Mouse (Mus musculus) embryo, embryonic 10.5 days (tissue): ENCODE results near the gene Mynn.

Source experiments
- DNase-seq: peaks from one replicate; pipeline ENCODE4 v3.0.0-alpha.2; 2015; ENCODE audit warnings: low spot score

The Mynn gene

DNA sequence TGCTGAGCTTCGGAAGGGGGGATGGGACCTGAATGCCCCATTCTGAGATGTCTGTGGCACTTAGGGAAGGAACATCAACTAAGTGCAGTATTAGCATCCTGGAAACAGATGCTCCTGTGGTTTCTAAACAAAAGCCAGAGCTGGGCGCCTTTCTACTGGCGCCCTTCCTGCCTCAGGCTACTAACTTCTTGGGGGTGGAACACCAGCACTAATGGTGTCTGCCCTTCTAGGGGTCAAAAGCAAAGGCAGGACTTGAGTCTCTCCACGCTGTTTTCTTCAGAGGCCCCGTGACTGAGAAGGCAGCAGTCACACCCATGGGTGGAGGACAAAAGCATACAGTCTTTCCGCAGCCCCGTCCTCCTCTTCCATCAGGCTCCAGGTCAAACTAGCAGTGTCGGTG lies 44.9 kb downstream of the Mynn start:
- DNase-seq, result peak; percentile 7

DNA sequence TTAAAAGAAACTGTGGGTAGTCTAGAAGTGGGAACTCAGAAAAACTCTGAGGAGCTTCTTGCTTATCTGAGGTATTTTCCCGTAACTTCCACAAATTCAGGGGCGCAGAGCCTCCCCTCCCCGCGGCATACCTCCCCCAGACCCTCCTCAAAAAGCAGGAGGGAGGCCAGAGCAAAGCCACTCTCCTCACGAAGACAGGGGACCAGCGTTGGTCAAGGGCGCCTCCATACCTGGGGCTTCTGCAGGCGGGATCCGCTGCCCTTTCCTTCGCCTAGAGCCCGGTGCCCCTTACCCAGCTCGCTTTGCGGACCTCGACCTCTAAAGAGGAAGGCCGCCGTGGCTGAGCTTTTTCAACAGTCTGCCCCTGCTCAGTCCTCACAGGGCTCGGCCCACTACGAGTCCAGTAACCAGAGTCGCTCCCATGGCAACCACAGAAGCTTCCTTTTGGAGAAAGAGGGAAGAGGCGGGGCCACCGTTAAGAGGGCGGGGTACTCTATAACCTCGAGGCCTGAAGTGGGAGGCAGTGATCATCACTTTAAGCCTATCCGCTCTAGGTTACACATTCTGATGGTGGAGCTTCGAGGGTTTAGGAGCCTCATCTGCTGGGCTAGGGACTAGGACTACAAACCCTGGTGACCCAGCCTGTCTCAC lies 45.7 kb downstream of the Mynn start, which contains the start of gene Lrrc34:
Lrrc34 (minus strand) TSS at position 430 of the 651 bp plus-strand sequence.
- peak; percentile 94 for DNase-seq

DNA sequence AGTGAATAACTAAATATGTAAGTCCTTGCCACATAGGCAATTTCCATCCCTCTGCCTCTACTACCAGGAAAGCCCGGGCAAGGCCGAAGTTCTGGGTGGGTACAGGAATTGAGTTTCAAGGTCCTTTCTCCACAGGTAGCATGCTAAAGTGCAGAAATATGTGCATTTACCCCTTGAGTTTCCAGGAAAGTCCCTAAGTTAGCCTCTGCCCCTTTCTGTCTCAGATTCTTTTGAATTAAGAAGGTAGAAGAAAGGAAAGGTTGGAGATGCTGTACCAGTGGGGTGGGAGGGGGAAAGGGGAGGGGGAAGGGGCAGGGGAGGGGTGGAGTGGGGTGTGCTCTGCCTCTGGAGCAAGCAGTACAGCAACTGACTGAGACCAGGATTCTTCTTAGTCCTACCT lies 46.6 kb downstream of the Mynn start:
- DNase-seq, result no peak

DNA sequence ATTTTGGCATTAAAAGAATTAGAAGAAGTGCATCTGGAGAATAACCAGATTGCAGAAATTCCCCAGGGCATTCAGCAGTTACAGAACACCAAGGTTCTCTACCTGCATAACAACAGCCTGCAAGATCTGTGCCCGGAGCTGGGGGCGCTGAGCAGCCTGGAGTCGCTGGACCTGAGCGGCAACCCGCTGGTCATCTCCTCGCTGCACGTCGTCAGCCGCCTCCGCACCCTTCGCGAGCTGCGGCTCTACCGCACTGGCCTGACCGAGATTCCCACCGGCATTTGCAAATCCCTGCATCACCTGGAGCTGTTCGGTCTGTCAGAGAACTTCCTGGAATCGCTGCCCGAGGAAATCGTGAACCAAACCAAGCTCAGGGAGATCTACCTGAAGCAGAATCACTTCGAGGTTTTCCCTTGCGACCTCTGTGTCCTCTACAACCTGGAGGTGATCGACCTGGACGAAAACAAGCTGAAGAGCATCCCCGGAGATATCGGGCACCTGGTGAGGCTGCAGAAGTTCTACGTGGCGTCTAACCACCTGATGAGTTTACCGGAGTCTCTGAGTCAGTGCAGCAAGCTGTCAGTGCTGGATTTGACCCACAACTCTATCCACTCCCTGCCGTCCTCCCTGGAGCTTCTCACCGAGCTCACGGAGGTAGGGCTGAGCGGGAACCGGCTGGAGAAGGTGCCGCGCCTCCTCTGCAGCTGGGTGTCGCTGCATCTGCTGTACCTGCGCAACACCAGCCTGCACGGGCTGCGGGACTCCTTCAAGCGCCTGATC lies 48.4 kb downstream of the Mynn start:
- DNase-seq, result peak; percentile 42

DNA sequence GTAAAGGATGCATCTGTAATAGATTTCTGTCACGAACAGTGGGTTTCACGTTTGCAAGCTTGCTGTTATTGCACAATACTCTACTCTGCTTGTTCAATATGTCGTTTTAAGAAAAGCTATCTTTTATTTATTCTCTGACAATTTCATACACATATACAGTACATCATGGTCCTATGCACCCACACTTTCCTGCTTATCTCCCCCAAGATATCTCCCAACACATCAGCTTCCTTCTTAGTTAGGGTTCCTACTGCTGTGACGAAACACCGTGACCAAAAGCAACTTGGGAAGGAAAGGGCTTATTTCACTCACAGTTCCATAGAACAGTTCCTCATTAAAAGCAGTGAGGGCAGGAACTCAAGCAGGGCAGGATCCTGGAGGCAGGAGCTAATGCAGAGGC lies 54.1 kb downstream of the Mynn start:
- no peak for DNase-seq

DNA sequence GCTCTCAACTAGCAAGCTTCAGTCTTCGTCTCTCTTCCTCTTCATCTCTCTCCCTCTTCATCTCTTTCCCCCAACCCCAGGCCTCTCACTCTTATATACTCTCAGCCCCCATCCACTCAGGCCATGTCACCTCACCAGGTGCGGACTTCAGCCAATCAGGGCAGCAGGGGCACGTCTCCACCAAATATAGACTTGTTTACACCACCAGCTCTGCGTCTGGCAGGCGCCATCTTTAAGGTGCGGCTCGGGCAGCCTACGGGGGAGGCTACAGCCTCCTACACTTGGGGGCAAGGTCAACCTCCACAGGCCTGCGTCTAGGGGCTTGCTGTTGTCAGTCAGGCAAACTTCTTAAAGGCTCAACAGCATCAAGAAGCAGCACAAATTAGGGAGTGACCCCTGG lies 56.6 kb downstream of the Mynn start:
- no peak for DNase-seq
